Mouse (Mus musculus): Measurements from ENCODE around the gene Rnf126. TPM values are rescaled to one million over a fixed set of nuclear protein-coding genes. Genes with fewer than 3 reads are reported as not detected.

Rnf126 gene
- polyA plus RNA-seq, 1 experiment from 2014 or later, result 74.2 TPM

GRCm38 (mm10) chr10:79793738-79794490 is 27.2 kb upstream of the Rnf126 start:
- peak overlapping the region; percentile 88 for H3K4me3 ChIP-seq (ENCODE audit: low read length)

GRCm38 (mm10) chr10:79793051-79793737 is 26.4 kb upstream of the Rnf126 start, which contains the start of gene Palm:
Gene Palm, plus strand, starts transcription at chr10:79793572.
- Histone ChIP-seq H3K36me3 (ENCODE audit: control insufficient read depth, insufficient read depth, low read length) (no peaks in the 10 kb centered on the region), H3K4me2 (ENCODE audit: low read length) (peak within 1 kb of the TSS; percentile 79), H3K9ac (ENCODE audit: low read depth, low read length) (peak within 1 kb of the TSS; percentile 99), H3K27me3 (replicated peaks; ENCODE audit: control insufficient read depth, insufficient read depth, low read length) (no peaks in the 10 kb centered on the region), H3K27ac (ENCODE audit: low read depth, low read length) (peak within 1 kb of the TSS; percentile 89), H3K4me3 (ENCODE audit: low read length) (peak within 1 kb of the TSS; percentile 88), H3K9me3 (ENCODE audit: control insufficient read depth, low read length) (no peaks in the 10 kb centered on the region), H3K4me1 (ENCODE audit: control insufficient read depth, insufficient read depth, low read depth, low read length) (peaks cover 27% of the 10 kb centered on the region)
- peak; percentile 69 for ATAC-seq
- 5% methylated on average over 40 of the region's 51 CpGs for WGBS

More at GRCm38 (mm10) chr10:79793738-79794490, 27.2 kb upstream of the Rnf126 start:
- Histone ChIP-seq H3K27ac (ENCODE audit: low read depth, low read length) (peak overlapping the region; percentile 89), H3K4me1 (ENCODE audit: control insufficient read depth, insufficient read depth, low read depth, low read length) (peaks cover 29% of the 10 kb centered on the region), H3K27me3 (replicated peaks; ENCODE audit: control insufficient read depth, insufficient read depth, low read length) (no peaks in the 10 kb centered on the region), H3K9ac (ENCODE audit: low read depth, low read length) (peak overlapping the region; percentile 99), H3K9me3 (ENCODE audit: control insufficient read depth, low read length) (no peaks in the 10 kb centered on the region), H3K36me3 (ENCODE audit: control insufficient read depth, insufficient read depth, low read length) (no peaks in the 10 kb centered on the region), H3K4me2 (ENCODE audit: low read length) (peak overlapping the region; percentile 79)
- peak; percentile 13 for ATAC-seq
- under 1% methylated on average over 32 of the region's 38 CpGs for WGBS

GRCm38 (mm10) chr10:79792339-79793040 is 25.7 kb upstream of the Rnf126 start:
- WGBS, result 86% methylated on average over 5 of the region's 5 CpGs
- H3K27ac ChIP-seq (ENCODE audit: low read depth, low read length), result no peak overlapping the region
- H3K4me2 ChIP-seq (ENCODE audit: low read length), result no peak overlapping the region
- no peak overlapping the region for H3K9ac ChIP-seq (ENCODE audit: low read depth, low read length)
- no peaks in the 10 kb centered on the region for H3K27me3 ChIP-seq (replicated peaks; ENCODE audit: control insufficient read depth, insufficient read depth, low read length)
- no peak for ATAC-seq
- H3K36me3 ChIP-seq (ENCODE audit: control insufficient read depth, insufficient read depth, low read length), result no peaks in the 10 kb centered on the region
- no peaks in the 10 kb centered on the region for H3K9me3 ChIP-seq (ENCODE audit: control insufficient read depth, low read length)
- peaks cover 23% of the 10 kb centered on the region for H3K4me1 ChIP-seq (ENCODE audit: control insufficient read depth, insufficient read depth, low read depth, low read length)
- no peak overlapping the region for H3K4me3 ChIP-seq (ENCODE audit: low read length)

- Histone ChIP-seq H3K9ac (ENCODE audit: low read depth, low read length) (no peak within 1 kb of the TSS), H3K27me3 (replicated peaks; ENCODE audit: control insufficient read depth, insufficient read depth, low read length) (no peaks in the 10 kb centered on the region), H3K4me2 (ENCODE audit: low read length) (no peak within 1 kb of the TSS), H3K27ac (ENCODE audit: low read depth, low read length) (no peak within 1 kb of the TSS), H3K4me1 (ENCODE audit: control insufficient read depth, insufficient read depth, low read depth, low read length) (peaks cover 10% of the 10 kb centered on the region), H3K4me3 (ENCODE audit: low read length) (no peak within 1 kb of the TSS), H3K9me3 (ENCODE audit: control insufficient read depth, low read length) (no peaks in the 10 kb centered on the region), H3K36me3 (ENCODE audit: control insufficient read depth, insufficient read depth, low read length) (no peaks in the 10 kb centered on the region)
- WGBS, result 87% methylated on average over 4 of the region's 4 CpGs
- no peak for ATAC-seq
Observed at GRCm38 (mm10) chr10:79790861-79791260, 24.1 kb upstream of the Rnf126 start, which contains the start of gene Prss57. Gene Prss57, minus strand, starts transcription at chr10:79790961.

GRCm38 (mm10) chr10:79789581-79789980 is 22.8 kb upstream of the Rnf126 start:
- no peak overlapping the region for H3K27ac ChIP-seq (ENCODE audit: low read depth, low read length)
- WGBS, result 50% methylated on average over 2 of the region's 2 CpGs
- H3K9me3 ChIP-seq (ENCODE audit: control insufficient read depth, low read length), result no peaks in the 10 kb centered on the region

GRCm38 (mm10) chr10:79788386-79789158 is 21.8 kb upstream of the Rnf126 start:
- Histone ChIP-seq H3K4me3 (ENCODE audit: low read length) (no peak overlapping the region), H3K9ac (ENCODE audit: low read depth, low read length) (no peak overlapping the region), H3K36me3 (ENCODE audit: control insufficient read depth, insufficient read depth, low read length) (no peaks in the 10 kb centered on the region), H3K9me3 (ENCODE audit: control insufficient read depth, low read length) (no peaks in the 10 kb centered on the region), H3K4me2 (ENCODE audit: low read length) (no peak overlapping the region), H3K27me3 (replicated peaks; ENCODE audit: control insufficient read depth, insufficient read depth, low read length) (no peaks in the 10 kb centered on the region; the same call in 1 of the 2 replicates), H3K4me1 (ENCODE audit: control insufficient read depth, insufficient read depth, low read depth, low read length) (peaks cover 4% of the 10 kb centered on the region; the same call in 1 of the 2 replicates), H3K27ac (ENCODE audit: low read depth, low read length) (no peak overlapping the region)
- 34% methylated on average over 7 of the region's 7 CpGs for WGBS
- ATAC-seq, result no peak

More at GRCm38 (mm10) chr10:79789581-79789980, 22.8 kb upstream of the Rnf126 start:
- H3K4me3 ChIP-seq (ENCODE audit: low read length), result no peak overlapping the region
- peaks cover 4% of the 10 kb centered on the region for H3K4me1 ChIP-seq (ENCODE audit: control insufficient read depth, insufficient read depth, low read depth, low read length)
- no peak overlapping the region for H3K4me2 ChIP-seq (ENCODE audit: low read length)
- ATAC-seq, result no peak
- H3K36me3 ChIP-seq (ENCODE audit: control insufficient read depth, insufficient read depth, low read length), result no peaks in the 10 kb centered on the region
- H3K27me3 ChIP-seq (replicated peaks; ENCODE audit: control insufficient read depth, insufficient read depth, low read length), result no peaks in the 10 kb centered on the region
- H3K9ac ChIP-seq (ENCODE audit: low read depth, low read length), result no peak overlapping the region

GRCm38 (mm10) chr10:79783920-79784800 is 17.4 kb upstream of the Rnf126 start:
- H3K4me3 ChIP-seq (ENCODE audit: low read length), result no peak overlapping the region
- no peak overlapping the region for H3K27ac ChIP-seq (ENCODE audit: low read depth, low read length)
- no peaks in the 10 kb centered on the region for H3K36me3 ChIP-seq (ENCODE audit: control insufficient read depth, insufficient read depth, low read length)
- no peak for ATAC-seq
- WGBS, result 37% methylated on average over 27 of the region's 27 CpGs
- no peaks in the 10 kb centered on the region for H3K9me3 ChIP-seq (ENCODE audit: control insufficient read depth, low read length)
- H3K4me1 ChIP-seq (ENCODE audit: control insufficient read depth, insufficient read depth, low read depth, low read length), result no peaks in the 10 kb centered on the region; the same call in none of the 2 replicates
- H3K4me2 ChIP-seq (ENCODE audit: low read length), result no peak overlapping the region
- no peak overlapping the region for H3K9ac ChIP-seq (ENCODE audit: low read depth, low read length)
- H3K27me3 ChIP-seq (replicated peaks; ENCODE audit: control insufficient read depth, insufficient read depth, low read length), result peaks cover 2% of the 10 kb centered on the region

- no peak overlapping the region for H3K4me3 ChIP-seq (ENCODE audit: low read length)
- WGBS, result 61% methylated on average over 7 of the region's 7 CpGs
- peaks cover 1% of the 10 kb centered on the region for H3K4me1 ChIP-seq (ENCODE audit: control insufficient read depth, insufficient read depth, low read depth, low read length)
- ATAC-seq, result no peak
- H3K27me3 ChIP-seq (replicated peaks; ENCODE audit: control insufficient read depth, insufficient read depth, low read length), result peaks cover 4% of the 10 kb centered on the region
- no peak overlapping the region for H3K9ac ChIP-seq (ENCODE audit: low read depth, low read length)
- H3K36me3 ChIP-seq (ENCODE audit: control insufficient read depth, insufficient read depth, low read length), result no peaks in the 10 kb centered on the region
- no peak overlapping the region for H3K27ac ChIP-seq (ENCODE audit: low read depth, low read length)
- no peak overlapping the region for H3K4me2 ChIP-seq (ENCODE audit: low read length)
- H3K9me3 ChIP-seq (ENCODE audit: control insufficient read depth, low read length), result no peaks in the 10 kb centered on the region
Observed at GRCm38 (mm10) chr10:79783050-79783449, 16.3 kb upstream of the Rnf126 start.

All from hindbrain, embryonic 16.5 days (tissue).